Mouse (Mus musculus) liver, postnatal 0 days (tissue): ENCODE data around the gene Sfpq. TPM values are rescaled to one million over a fixed set of nuclear protein-coding genes. Genes with fewer than 3 reads are reported as not detected.
"Not testable (repeated sequence)": the region's sequence is repeated elsewhere in the genome, so short reads cannot be mapped to it uniquely, and the experiment has no call there.

Source experiments
- ATAC-seq: fragments of 200-750 bp; cut with Nextera tagmentation; 2 replicates; pipeline ENCODE4 v1.8.0; 2017; ENCODE audit warnings: mild to moderate bottlenecking, moderate library complexity
- DNase-seq: peaks from one replicate; pipeline ENCODE4 v3.0.0-alpha.2; 2016
- H3K27ac ChIP-seq: fragments of 300-500 bp; sonication (generic); 2 replicates; pipeline ENCODE4 v1.5.1; 2014; ENCODE audit warnings: antibody characterized with exemption, moderate library complexity, mild to moderate bottlenecking, low read depth
- H3K27me3 ChIP-seq: fragments of 300-500 bp; sonication (generic); 2 replicates; pipeline ENCODE4 v1.6.1; 2014; ENCODE audit warnings: low read length, control low read depth, mixed read lengths; ENCODE audit not compliant: insufficient read depth
- H3K36me3 ChIP-seq: fragments of 300-500 bp; sonication (generic); replicated peaks from 2 replicates; pipeline ENCODE4 v1.6.1; 2014; ENCODE audit warnings: mild to moderate bottlenecking, control low read depth, low read length, moderate library complexity, mixed read lengths; ENCODE audit not compliant: insufficient read depth
- H3K4me1 ChIP-seq: fragments of 300-500 bp; sonication (generic); 2 replicates; pipeline ENCODE4 v1.6.1; 2014; ENCODE audit warnings: antibody characterized with exemption, mild to moderate bottlenecking, control low read depth; ENCODE audit not compliant: insufficient read depth
- H3K4me2 ChIP-seq: fragments of 300-500 bp; sonication (generic); 2 replicates; pipeline ENCODE4 v1.6.1; 2014; ENCODE audit warnings: low read depth, mild to moderate bottlenecking, low read length, moderate library complexity, mixed read lengths
- H3K4me3 ChIP-seq: fragments of 300-500 bp; sonication (generic); 2 replicates; pipeline ENCODE4 v1.5.1; 2014; ENCODE audit warnings: low read depth, low read length
- H3K9ac ChIP-seq: fragments of 300-500 bp; sonication (generic); replicated peaks from 2 replicates; pipeline ENCODE4 v1.6.1; 2014; ENCODE audit warnings: mild to moderate bottlenecking, moderate library complexity
- H3K9me3 ChIP-seq: fragments of 300-500 bp; sonication (generic); 2 replicates; pipeline ENCODE4 v1.6.1; 2016; ENCODE audit warnings: mild to moderate bottlenecking, control low read depth, low read length, mixed read lengths
- CTCF ChIP-seq: sonication (generic); IDR thresholded peaks from 2 replicates; pipeline ENCODE4 v1.5.1; 2016; ENCODE audit warnings: antibody characterized with exemption, low read depth
- EP300 ChIP-seq: IDR thresholded peaks from 2 replicates; pipeline ENCODE4 v1.6.1; 2016; ENCODE audit warnings: antibody characterized with exemption, low read depth, mild to moderate bottlenecking
- WGBS: fragments of 180-500 bp; shearing (Covaris S2); extraction: QIAGEN DNeasy Blood & Tissue Kit; methylation state at CpG from one replicate; pipeline ENCODE4 v1.1.7; 2014; ENCODE audit not compliant: insufficient replicate concordance; 5-methylcytosine and 5-hydroxymethylcytosine counted together
- polyA plus RNA-seq: library from polyadenylated mRNA; unstranded; fragments of >200 nt; fragmentation: Nextera tagmentation; extraction: Ambion mirVana; gene quantifications from 2 replicates; pipeline ENCODE4 v1.2.1, GENCODE M21; 2015

Gene Sfpq
- polyA plus RNA-seq, 1 experiment from 2014 or later: 26.2 TPM

GRCm38 (mm10) chr4:126988503-126988902 is 32.6 kb upstream of the Sfpq start:
- Histone ChIP-seq H3K4me2 (no peak overlapping the region), H3K9ac (no peak overlapping the region), H3K36me3 (no peaks in the 10 kb centered on the region), H3K27me3 (no peaks in the 10 kb centered on the region), H3K9me3 (no peaks in the 10 kb centered on the region), H3K27ac (no peak overlapping the region), H3K4me1 (no peaks in the 10 kb centered on the region), H3K4me3 (no peak overlapping the region)
- no peak for TF ChIP-seq CTCF
- no peak for TF ChIP-seq EP300
- DNase-seq: no peak
- WGBS: 57% methylated on average over 4 of the region's 4 CpGs
- ATAC-seq: peak; percentile 60; the same call in 1 of the 2 replicates

GRCm38 (mm10) chr4:126990553-126990952 is 30.6 kb upstream of the Sfpq start:
- H3K36me3 ChIP-seq: no peaks in the 10 kb centered on the region
- no peak for TF ChIP-seq EP300
- TF ChIP-seq CTCF: no peak
- no peak overlapping the region for H3K9ac ChIP-seq
- H3K4me2 ChIP-seq: no peak overlapping the region
- H3K27me3 ChIP-seq: no peaks in the 10 kb centered on the region
- H3K9me3 ChIP-seq: no peaks in the 10 kb centered on the region
- peak; percentile 72 for ATAC-seq
- no peak overlapping the region for H3K4me3 ChIP-seq
- peak overlapping the region; percentile 71 for H3K27ac ChIP-seq
- no peaks in the 10 kb centered on the region for H3K4me1 ChIP-seq
- no peak for DNase-seq

GRCm38 (mm10) chr4:126992356-126992755 is 28.8 kb upstream of the Sfpq start:
- Histone ChIP-seq H3K4me1 (no peaks in the 10 kb centered on the region), H3K4me2 (no peak overlapping the region), H3K36me3 (no peaks in the 10 kb centered on the region), H3K27ac (no peak overlapping the region), H3K27me3 (no peaks in the 10 kb centered on the region), H3K4me3 (no peak overlapping the region), H3K9me3 (no peaks in the 10 kb centered on the region), H3K9ac (no peak overlapping the region)
- ATAC-seq (0 out of 2 replicates have a peak, but pooled peaks have one; percentile 19), DNase-seq (peak; percentile 57)
- TF ChIP-seq EP300: no peak
- peak; percentile 76 for TF ChIP-seq CTCF
- 50% methylated on average over 5 of the region's 5 CpGs for WGBS

- DNase-seq, H3K27me3 ChIP-seq, H3K9ac ChIP-seq, ATAC-seq, H3K4me3 ChIP-seq, H3K36me3 ChIP-seq, H3K4me2 ChIP-seq, H3K27ac ChIP-seq, H3K9me3 ChIP-seq, H3K4me1 ChIP-seq: not testable (repeated sequence)
- 88% methylated on average over 13 of the region's 16 CpGs for WGBS
Observed at GRCm38 (mm10) chr4:126999372-126999771, 21.8 kb upstream of the Sfpq start.

GRCm38 (mm10) chr4:127000601-127001105 is 20.5 kb upstream of the Sfpq start:
- Histone ChIP-seq H3K4me3 (no peak overlapping the region), H3K4me1 (no peaks in the 10 kb centered on the region), H3K27ac (no peak overlapping the region), H3K36me3 (no peaks in the 10 kb centered on the region), H3K4me2 (no peak overlapping the region), H3K27me3 (no peaks in the 10 kb centered on the region), H3K9me3 (no peaks in the 10 kb centered on the region), H3K9ac (no peak overlapping the region)
- DNase-seq (no peak), ATAC-seq (no peak)
- WGBS: 54% methylated on average over 8 of the region's 8 CpGs
- TF ChIP-seq CTCF: no peak
- TF ChIP-seq EP300: no peak

- no peak for DNase-seq
- Histone ChIP-seq H3K27me3 (no peaks in the 10 kb centered on the region), H3K4me3 (no peak overlapping the region), H3K9me3 (no peaks in the 10 kb centered on the region), H3K27ac (no peak overlapping the region), H3K9ac (no peak overlapping the region), H3K4me1 (no peaks in the 10 kb centered on the region), H3K4me2 (no peak overlapping the region), H3K36me3 (no peaks in the 10 kb centered on the region)
- TF ChIP-seq CTCF (no peak), EP300 (no peak)
- no peak for ATAC-seq
- WGBS: 77% methylated on average over 3 of the region's 3 CpGs
Observed at GRCm38 (mm10) chr4:127004384-127004783, 16.7 kb upstream of the Sfpq start.
